Mouse (Mus musculus) liver, embryonic 14.5 days (tissue): ENCODE measurements around the gene Sowahc.

Source experiments
- CTCF ChIP-seq: IDR thresholded peaks from 2 replicates; pipeline ENCODE4 v1.5.1; 2016; ENCODE audit warnings: antibody characterized with exemption, low read depth, control low read depth
- EP300 ChIP-seq: IDR thresholded peaks from 2 replicates; pipeline ENCODE4 v1.6.1; 2016; ENCODE audit warnings: antibody characterized with exemption, low read depth

GRCm38 (mm10) chr10:59200011-59200410, 21.7 kb upstream of the Sowahc start:
- TF ChIP-seq CTCF (no peak), EP300 (no peak)
